Mouse (Mus musculus): ENCODE data around the gene Crygc. TPM values are rescaled to one million over a fixed set of nuclear protein-coding genes. Genes with fewer than 3 reads are reported as not detected.
"Not testable (repeated sequence)": the region's sequence is repeated elsewhere in the genome, so short reads cannot be mapped to it uniquely, and the experiment has no call there.

Gene Crygc
- polyA plus RNA-seq, 2 experiments from 2014 or later = not detected

DNA sequence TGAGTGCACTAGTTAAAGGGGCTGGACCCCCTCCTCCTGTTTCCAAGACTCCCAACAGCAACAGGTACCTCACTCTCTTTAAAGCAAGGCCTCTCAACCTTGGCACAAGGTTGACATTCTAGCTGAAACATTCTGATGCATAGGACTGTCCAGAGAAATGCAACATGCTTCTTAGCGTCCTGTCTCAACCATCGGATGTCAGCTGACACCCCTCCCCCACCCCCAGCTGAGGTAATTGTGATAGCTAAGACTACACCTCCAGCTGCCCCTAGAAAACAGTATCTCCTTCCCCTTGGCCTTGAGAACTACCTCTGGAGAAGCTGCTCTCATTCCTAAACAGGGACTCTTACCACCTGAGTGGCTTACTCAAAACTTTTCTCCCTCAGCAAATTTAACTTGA, 21.3 kb downstream of the Crygc start:
- no peak for ATAC-seq

DNA sequence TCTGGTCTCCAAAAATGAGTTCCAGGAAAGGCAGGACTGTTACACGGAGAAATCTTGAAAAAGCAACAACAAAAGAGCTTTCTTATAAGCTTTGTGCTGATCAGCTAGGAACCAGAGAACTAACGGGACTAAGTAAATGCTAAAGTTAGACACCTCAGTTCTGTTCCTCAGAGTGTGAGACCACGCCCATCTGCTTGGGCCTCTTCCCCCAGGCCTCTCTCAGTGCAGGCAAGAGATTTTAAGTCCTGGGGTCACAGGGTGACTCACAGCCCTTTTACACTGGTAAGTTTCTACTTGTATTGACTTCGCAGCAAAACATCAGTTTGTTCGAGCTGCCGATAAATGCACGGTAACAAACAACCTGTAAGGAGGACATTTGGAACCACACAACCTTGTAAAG, 21.8 kb downstream of the Crygc start:
- no peak for ATAC-seq

DNA sequence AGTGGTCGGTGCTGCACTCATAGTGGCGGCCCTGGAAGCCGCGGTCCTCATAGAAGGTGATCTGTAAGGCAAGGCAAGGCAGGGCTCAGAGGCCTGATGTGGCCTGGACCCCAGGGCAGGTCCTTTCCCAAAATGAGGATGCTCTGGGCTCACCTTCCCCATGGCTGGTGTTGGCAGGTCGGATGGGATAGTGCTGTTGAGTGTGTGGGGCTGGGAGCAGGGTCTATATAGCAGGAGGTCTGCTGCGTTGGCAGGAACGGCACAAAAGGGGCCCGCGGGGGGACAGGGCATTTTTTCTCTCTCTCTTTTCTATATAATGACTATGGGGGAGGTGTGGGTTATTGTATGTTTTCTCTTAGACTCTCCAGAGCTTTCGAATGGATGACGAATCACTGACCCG, 22.5 kb downstream of the Crygc start, which contains the start of gene Cryge:
Gene Cryge (minus strand): TSS at position 198 of the 400 bp plus-strand sequence.
- ATAC-seq = not testable (repeated sequence)

DNA sequence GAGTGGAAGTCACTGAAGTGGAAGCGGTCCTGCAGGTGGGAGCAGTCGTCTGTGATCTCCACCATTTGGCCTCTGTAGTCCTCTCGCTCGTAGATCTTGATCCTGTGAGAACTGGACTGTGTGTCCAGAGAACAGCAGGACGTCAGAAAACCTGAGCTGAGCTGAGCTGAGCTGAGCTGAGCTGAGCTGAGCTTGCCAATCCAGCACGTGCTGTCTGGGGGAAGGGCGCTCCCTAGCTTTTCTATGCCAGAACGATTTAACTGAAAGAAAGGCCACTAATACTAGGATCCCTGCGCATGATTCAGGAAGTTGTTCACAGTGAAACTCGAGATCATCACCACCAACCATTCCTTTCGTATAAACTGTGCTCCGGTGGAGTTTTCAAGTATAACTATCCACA, 24.7 kb downstream of the Crygc start:
- no peak for ATAC-seq

DNA sequence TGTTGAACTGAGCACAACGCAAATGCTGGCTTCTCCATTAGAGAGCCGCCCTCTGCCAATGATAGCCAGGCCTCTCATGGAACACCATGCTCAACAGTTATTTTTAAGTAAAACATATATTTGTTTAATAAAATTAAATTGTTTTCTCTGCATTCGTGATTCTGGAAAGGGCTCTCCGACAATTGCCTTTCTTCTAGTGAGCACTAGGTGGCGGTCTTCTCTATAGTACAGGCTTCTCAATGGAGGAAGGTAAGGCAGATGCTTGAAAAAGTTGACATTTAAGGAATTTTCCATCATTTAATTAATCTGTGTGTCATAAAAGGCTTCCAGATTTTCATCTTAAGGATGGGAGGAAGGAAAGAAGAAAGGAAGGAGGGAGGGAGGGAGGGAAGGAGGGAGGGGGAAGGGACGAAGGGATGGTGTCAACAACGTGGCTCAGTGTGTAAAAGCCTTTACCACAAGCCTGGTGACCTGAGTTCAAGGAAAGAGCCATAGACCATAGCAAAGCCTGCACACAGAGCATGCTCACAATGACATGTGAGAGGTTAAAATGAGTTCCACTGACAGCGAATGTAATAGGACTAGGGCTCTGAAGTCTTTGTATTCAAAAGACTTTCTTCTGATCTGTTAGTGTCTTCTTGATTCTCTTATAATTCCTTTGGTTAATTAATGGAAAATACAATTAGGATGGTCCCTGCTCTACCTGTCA, 26.9 kb downstream of the Crygc start:
- ATAC-seq = no peak

DNA sequence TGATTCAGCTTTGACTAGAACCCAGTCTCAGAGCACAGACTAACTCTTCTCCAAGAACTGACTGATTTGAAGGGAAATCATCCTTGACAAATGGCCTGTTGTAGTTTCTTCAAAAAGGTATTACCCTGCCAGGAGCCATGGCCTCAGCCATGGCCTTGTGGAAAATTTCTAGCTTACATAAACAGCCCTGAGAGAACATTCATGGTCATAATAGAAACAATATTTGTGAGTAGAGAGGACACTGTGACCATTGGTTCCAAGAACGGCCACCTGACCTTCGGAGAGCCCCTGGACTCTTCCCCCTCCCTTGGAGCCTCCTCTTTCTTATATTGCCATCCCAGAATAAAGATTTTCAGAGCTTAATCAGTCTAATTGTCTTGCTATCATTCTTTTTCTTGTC, 30.1 kb downstream of the Crygc start:
- ATAC-seq = no peak

DNA sequence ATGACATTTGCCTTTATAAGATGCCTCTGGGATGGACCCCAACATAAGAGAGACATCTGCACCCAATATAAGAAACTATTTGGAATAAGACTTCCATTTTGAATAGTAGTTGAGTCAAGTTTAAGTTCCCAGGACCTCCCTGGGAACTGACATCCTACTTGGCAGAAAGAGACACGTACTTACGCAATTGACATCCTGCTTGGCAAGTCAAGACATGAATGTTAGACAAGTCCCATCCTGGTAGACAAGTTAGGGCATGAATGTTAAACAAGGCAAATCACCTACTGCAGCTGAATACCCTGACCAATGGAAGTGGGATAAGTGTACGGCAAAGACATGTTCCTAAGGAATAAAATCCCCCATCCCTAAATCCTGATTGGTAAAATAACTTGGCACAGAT, 31.7 kb downstream of the Crygc start:
- no peak for ATAC-seq

DNA sequence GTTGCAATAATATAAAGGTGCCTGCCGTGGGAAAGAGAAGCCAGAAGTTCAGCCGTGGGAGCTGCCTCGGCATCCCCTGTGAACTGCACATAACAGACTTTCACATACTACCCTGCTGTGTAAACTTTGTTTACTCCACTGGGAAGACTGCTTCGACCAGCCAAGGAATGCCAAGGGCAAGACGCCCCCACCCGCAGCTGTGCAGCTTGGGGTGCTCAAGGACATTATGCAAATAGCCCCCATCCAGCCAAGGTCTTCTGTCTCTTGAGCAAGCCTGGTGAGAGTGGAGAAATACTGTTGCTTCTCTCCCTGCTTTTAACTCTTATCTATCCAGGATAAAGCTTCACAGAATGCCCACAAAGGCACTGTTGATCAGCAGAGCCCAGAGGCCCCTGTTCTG, 32.7 kb downstream of the Crygc start:
- ATAC-seq = no peak

DNA sequence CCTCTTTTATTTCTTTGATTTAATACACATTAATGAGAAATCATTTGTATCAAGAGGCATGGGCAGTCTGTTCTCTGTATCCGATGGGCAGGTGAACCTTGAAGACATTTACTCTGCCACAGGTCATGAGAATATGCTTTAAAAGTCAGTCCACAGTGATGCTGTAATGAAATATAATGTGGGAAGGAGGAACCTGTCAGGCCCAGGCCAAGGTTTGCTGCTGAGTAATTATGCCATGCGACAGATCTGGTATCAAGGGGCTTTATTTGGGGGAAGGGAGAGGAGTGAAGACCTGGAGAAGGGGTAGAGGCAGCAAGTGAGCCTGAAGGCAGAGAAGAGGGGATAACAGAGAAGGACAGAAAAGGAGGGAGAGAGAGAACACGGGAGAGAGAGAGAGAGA, 33.8 kb downstream of the Crygc start:
- ATAC-seq = no peak

DNA sequence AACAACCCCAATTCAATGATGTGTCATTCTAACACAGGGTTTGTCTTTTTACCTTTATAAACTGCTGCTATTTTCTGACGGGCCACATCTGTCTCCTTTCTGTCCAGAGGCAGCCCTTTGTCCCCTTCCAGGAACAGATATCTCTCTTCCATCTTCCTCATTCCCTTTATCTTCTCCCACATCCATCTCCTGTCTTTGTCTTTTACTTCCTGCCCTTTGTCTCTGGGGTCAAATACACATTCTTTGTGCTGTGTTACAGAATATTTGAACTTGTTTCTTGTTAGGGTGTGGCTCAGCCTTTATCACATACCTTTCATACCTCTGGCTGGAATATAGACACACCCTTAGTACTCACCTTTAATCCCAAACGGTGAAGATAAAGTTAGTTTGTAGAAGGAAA, 35.9 kb downstream of the Crygc start:
- no peak for ATAC-seq

DNA sequence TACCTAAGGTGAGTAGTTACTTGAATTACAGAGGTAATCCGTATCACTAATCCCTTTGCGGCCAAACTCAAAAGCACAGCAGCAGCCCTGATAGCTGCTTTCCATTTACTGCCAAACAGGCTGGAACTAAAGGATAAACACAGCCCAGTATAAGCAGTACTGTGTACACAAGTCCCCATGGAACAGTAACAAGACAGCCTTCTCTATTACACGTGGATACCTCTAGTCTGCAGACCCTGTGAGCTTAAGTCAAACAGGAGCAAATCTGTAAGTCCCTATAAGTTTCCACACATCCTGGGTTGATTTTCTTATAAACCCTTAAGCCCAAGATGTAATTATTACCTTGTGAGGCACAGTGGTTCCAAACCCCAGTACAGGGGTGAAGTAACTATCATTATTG, 38.0 kb downstream of the Crygc start:
- no peak for ATAC-seq

DNA sequence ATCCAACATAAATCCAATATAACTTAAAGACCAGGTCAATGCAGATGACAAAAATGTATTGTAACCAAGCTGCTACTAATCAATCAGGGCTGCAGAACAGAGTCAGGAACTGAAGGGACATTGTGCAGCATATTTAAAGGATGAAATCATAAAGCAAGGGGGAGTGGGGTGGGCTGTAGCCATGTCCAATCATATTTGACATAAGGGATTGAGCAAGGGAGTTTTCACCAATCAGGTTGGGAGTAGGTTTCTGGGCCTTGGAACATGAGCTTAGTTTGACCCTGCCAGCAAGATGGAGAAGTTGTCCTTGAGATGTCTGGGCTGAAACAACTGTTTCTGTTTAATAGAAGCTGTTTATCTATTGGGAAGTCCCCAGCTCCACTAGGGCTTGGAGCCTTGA, 40.8 kb downstream of the Crygc start, which contains the start of gene Akr1cl:
Gene Akr1cl (minus strand): TSS at position 119 of the 400 bp plus-strand sequence.
- no peak for ATAC-seq

DNA sequence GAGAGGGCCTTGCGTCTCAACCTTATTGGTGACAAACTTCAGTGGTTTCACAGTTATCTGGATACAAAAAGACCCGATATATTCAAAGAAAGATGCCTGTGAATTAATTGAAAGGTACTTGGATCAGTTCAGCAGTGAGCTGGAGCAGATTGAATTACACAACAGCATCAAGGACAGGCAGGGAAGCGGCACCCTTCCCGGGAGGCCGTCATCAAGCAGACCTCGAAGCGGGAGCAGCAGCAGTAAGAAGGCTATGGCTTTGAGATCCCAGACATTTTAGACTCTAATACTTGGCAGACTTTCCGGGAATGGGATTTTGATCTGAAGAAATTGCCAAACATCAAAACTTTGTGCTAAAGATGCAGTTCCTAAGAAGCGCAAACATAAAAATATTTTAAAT, 45.3 kb downstream of the Crygc start:
- ATAC-seq = no peak

Other genes with a start within 250 kb of the Crygc start
- 10 to 100 TPM in 1 of 2 experiments, 1 to 10 TPM in 1; 6.3 to 11.3 TPM for gene Plekhm3, start 116.9 kb downstream of the Crygc start, polyA plus RNA-seq (2017; shearing (Covaris generic))
- gene Akr1cl, start 40.9 kb downstream of the Crygc start, polyA plus RNA-seq (2017; shearing (Covaris generic)) = under 1 TPM in 1 of 2 experiments, not detected in 1; 0.58 TPM
- gene Cryge, start 22.5 kb downstream of the Crygc start, polyA plus RNA-seq (2017; shearing (Covaris generic)) = not detected
- gene Crygd, start 10.2 kb downstream of the Crygc start, polyA plus RNA-seq (2017; shearing (Covaris generic)) = not detected
- gene Crygb, start 8.6 kb upstream of the Crygc start, polyA plus RNA-seq (2017; shearing (Covaris generic)) = not detected
- gene Cryga, start 29.7 kb upstream of the Crygc start, polyA plus RNA-seq (2017; shearing (Covaris generic)) = not detected
- gene Gm28845, start 45.9 kb upstream of the Crygc start, polyA plus RNA-seq (2017; shearing (Covaris generic)) = not detected
- not detected for gene D630023F18Rik, start 49.5 kb upstream of the Crygc start, polyA plus RNA-seq (2017; shearing (Covaris generic))
- 10 to 100 TPM in 1 of 2 experiments, 1 to 10 TPM in 1; 7.0 to 13.7 TPM for gene Idh1, start 112.8 kb upstream of the Crygc start, polyA plus RNA-seq (2017; shearing (Covaris generic))
- gene Pikfyve, start 113.0 kb upstream of the Crygc start, polyA plus RNA-seq (2017; shearing (Covaris generic)) = 10 to 100 TPM; 11.5 to 13.6 TPM
- not detected for gene Pth2r, start 208.4 kb upstream of the Crygc start, polyA plus RNA-seq (2017; shearing (Covaris generic))

All from activated CD4-positive, CD25-positive, alpha-beta regulatory T cell, adult 4 months (primary cell).